Mouse (Mus musculus): ENCODE data around the gene Crmp1.

The Crmp1 gene

DNA sequence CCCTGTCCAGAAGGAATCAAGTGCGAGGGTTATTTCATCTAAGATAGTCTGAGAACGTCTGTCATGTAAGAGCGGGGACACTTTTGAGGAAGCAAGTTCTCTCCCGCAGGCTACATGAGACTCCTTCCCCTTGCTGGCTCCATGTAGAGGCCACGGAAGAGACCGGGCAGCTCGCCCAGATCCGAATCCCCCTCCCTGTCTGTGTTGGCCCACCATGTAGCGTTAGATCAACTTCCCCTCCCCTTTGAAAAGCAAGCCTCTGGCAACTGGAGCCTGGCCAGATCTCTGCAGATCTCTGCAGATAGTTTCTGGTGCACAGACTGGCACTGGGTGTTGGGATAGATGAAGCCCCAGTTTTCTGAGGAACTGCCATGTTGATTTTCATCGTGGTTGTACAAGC is 55.0 kb downstream of the Crmp1 start:
- DNase-seq (ENCODE audit: low spot score in 2 of 2): no peak

DNA sequence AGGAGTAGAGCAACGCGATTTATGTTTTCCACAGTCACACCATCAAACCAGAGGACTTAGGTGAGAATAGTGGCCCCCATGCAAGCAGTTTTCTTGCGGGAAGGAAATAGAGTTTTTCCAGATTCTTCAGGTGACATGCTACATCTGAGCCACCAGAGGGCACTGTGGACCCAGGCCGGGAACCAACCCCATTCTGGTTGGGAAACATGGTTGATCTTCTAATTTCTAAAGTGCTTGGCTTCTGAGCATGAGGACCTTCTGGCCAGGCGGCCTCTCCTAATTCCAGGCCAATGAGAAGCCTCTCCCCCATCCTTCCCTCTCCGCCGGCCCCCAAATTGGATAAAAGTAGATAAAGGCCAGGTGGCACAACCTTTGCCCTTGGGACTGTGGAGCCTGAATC is 56.6 kb downstream of the Crmp1 start:
- peak in 1 of 2 experiments; percentile 25 for DNase-seq (ENCODE audit: low spot score in 2 of 2)

GRCm38 (mm10) chr5:37310026-37310425 is 68.3 kb downstream of the Crmp1 start:
- no peak for DNase-seq (ENCODE audit: low spot score in 2 of 2)

DNA sequence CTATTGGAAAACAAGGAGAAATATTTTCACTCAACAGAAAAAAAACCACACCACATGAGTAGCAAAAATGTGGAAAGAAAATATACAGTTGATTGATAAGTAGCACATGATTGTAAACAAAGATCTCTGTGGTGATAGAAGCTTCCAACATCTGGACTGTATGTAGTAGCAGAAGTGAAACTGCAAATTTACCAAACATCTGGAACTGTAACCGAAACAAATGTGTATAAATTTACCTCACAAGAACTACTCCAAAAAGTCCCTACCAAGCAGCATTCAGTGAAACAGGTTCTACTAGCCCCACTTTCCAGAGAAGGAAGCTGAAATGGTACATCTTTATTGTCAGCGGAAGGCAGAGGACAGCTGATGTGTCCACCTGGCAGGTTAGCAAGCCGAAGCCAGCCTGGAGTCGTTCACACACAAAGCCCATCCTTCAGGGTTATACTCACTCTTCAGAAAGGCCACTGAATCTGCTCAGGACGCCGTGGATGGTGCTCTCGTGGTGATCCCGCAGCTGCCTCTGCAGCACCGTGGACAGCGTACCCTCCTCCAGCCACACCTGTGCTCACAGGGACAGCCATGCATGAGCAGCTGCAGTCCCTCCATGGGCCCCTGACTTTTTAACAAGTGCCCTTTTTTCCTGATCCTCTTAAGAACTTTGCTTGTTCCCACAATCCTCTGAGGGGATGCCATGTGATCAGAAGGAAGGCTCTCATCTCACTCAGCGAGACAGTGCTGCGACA is 71.4 kb downstream of the Crmp1 start:
- no peak for DNase-seq (ENCODE audit: low spot score in 2 of 2)

- no peak for DNase-seq (ENCODE audit: low spot score in 2 of 2)
Observed at GRCm38 (mm10) chr5:37318715-37319114, 77.0 kb downstream of the Crmp1 start.

- DNase-seq (ENCODE audit: low spot score in 2 of 2): no peak
Observed at GRCm38 (mm10) chr5:37320174-37320573, 78.4 kb downstream of the Crmp1 start.

GRCm38 (mm10) chr5:37320761-37321160 is 79.0 kb downstream of the Crmp1 start:
- DNase-seq (ENCODE audit: low spot score in 2 of 2): no peak

DNA sequence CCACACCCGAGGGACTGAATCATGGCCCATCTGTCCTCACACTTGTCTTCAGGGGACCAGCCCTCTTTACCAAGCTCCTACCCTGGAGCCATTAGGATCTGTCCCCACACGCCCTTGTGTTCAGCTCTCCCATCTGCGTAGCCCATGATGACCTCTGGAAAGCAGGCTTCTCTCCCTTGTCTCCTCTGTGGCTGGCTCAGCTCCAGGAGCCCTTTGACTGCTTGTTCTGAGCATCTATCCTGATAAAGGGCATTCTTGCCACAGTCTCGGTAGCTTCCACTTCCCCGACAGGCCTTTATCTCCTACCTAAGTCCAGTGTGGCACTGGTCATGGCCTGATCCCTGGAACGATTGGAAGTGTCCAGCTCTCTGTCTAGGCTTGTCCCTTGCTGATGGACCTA is 84.9 kb downstream of the Crmp1 start:
- no peak for DNase-seq (ENCODE audit: low spot score in 2 of 2)

DNA sequence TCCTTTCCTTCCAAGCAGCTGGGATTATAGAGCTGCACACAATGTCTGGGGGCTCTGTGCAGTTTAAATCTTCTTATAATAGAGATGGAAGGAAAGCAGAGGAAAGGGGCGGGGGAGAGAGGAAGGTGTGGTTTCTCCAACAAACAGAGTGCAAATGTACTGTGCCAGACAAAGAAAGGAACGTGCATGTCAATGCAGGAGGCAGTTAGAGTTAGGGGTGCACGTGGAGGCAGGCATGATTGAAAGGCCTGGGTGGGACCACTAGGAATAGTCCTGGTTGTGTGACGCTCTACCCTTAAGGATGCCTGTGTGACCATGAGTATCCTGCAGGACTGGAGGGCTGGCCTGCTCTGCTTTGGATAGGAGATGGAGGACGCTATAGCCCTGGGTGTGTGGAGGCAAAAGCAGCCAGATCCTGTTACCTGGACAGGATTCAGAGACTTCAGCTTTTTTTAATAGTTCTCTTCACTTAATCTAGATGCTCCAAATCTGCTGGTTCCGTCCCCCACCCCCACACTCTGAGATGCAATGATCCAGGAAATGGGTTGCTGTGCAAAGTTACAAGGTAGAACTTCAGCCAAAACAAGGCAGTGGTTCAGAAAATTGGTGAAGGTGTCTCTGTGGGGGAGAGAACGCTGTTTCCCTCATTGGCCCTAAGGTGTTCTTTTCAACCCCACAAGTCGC is 88.9 kb downstream of the Crmp1 start:
- no peak for DNase-seq (ENCODE audit: low spot score in 2 of 2)

- no peak for DNase-seq (ENCODE audit: low spot score in 2 of 2)
Observed at GRCm38 (mm10) chr5:37331133-37331505, 89.4 kb downstream of the Crmp1 start.

GRCm38 (mm10) chr5:37332066-37332465 is 90.3 kb downstream of the Crmp1 start:
- DNase-seq (ENCODE audit: low spot score in 2 of 2): no peak

DNA sequence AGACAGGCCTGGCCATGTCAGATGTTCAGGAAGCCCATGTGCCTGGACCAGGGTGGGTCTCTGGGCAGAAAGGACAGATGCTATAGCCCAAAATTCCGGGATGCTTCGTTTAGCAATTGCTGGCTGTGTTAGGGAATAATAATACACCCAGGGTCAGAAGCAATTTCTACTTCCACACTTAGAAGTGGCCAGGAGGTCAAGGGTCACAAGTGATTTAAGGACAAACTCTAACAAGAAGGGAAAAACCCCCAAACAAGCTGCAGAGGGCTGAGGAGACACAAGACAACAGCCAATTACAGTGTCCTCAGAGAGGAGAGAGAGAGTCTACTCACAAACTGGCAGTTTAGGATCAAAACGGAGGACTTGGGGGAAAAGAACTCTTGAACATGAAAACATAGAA is 93.3 kb downstream of the Crmp1 start:
- DNase-seq (ENCODE audit: low spot score in 2 of 2): no peak

GRCm38 (mm10) chr5:37336485-37337105 is 94.9 kb downstream of the Crmp1 start, which contains the start of gene Evc:
Gene Evc, minus strand, starts transcription at chr5:37336894.
- DNase-seq (ENCODE audit: low spot score in 2 of 2): peak in 1 of 2 experiments; percentile 20

- no peak for DNase-seq (ENCODE audit: low spot score in 2 of 2)
Observed at GRCm38 (mm10) chr5:37337696-37338095, 96.0 kb downstream of the Crmp1 start.

GRCm38 (mm10) chr5:37338288-37338687 is 96.5 kb downstream of the Crmp1 start, which contains the start of gene Evc2:
Gene Evc2, plus strand, starts transcription at chr5:37338499.
- DNase-seq (ENCODE audit: low spot score in 2 of 2): no peak
